Comparison of ENCODE assay signal across 9 mouse cellular contexts in genomic region chr7:83230496-83231325, GRCm38 (mm10).
DNase-seq lines count a peak whose midpoint lies in the region; ATAC-seq and TF ChIP-seq lines count a peak whose summit lies in the region.
"Had no signal": no experiment of that assay in that cellular context is flagged by ENCODE, and none has a peak within 500 bp of the region (broad histone marks: within the 10 kb centered on the region; RNA-seq: fewer than 3 reads in every experiment).

No protein-coding gene starts in this region.

- H3K36me3 ChIP-seq in lung, embryonic 14.5 days (ENCODE audit: insufficient read depth): no peaks in the 10 kb centered on the region
- no peaks in the 10 kb centered on the region for H3K36me3 ChIP-seq in midbrain, postnatal 0 days (ENCODE audit: insufficient read depth, low read length)
- H3K36me3 ChIP-seq: hindbrain, embryonic 10.5 days had no signal

- peaks cover 6% of the 10 kb centered on the region; the same call in 1 of the 2 replicates for H3K9me3 ChIP-seq in lung, embryonic 14.5 days (ENCODE audit: low read depth, low read length)
- H3K9me3 ChIP-seq in midbrain, postnatal 0 days (ENCODE audit: low read length): no peaks in the 10 kb centered on the region

- H3K4me2 ChIP-seq in lung, embryonic 14.5 days: no peak overlapping the region
- H3K4me2 ChIP-seq in midbrain, postnatal 0 days (ENCODE audit: low read depth, low read length, poor library complexity, severe bottlenecking): no peak overlapping the region

- no peak overlapping the region for H3K9ac ChIP-seq in lung, embryonic 14.5 days
- no peak overlapping the region for H3K9ac ChIP-seq in midbrain, postnatal 0 days (replicated peaks; ENCODE audit: low read length, poor library complexity, severe bottlenecking)

- TF ChIP-seq CTCF in lung, embryonic 14.5 days (IDR thresholded peaks at IDR 0.05; ENCODE audit: low read depth): no peak
- TF ChIP-seq CTCF in midbrain, postnatal 0 days (IDR thresholded peaks at IDR 0.05): no peak

- 36% methylated on average over 3 of the region's 3 CpGs for WGBS in lung, embryonic 14.5 days
- WGBS in midbrain, postnatal 0 days: 83% methylated on average over 3 of the region's 3 CpGs

- H3K27ac ChIP-seq in lung, embryonic 14.5 days (ENCODE audit: low read depth): peak overlapping the region; percentile 42
- no peak overlapping the region for H3K27ac ChIP-seq in midbrain, postnatal 0 days (ENCODE audit: low read depth, low read length)
- H3K27ac ChIP-seq: hindbrain, embryonic 10.5 days had no signal

- peak; percentile 41 for DNase-seq in adrenal gland, postnatal 10 days
- no peak for DNase-seq in adrenal gland, postnatal 4 days (ENCODE audit: low spot score in 2 of 2)
- peak; percentile 83 for DNase-seq in lung, embryonic 14.5 days
- no peak for DNase-seq in lung, postnatal 14 days
- peak; percentile 38 to 39 for DNase-seq in kidney, postnatal 25 days
- peak; percentile 54 to 79 for DNase-seq in lung, postnatal 4 days
- DNase-seq in midbrain, postnatal 0 days (ENCODE audit: low spot score): no peak
- DNase-seq in liver: no peak

- no peak overlapping the region for H3K4me3 ChIP-seq in lung, embryonic 14.5 days (ENCODE audit: low read depth, low read length)
- H3K4me3 ChIP-seq in midbrain, postnatal 0 days (ENCODE audit: low read depth, low read length): no peak overlapping the region
- H3K4me3 ChIP-seq: hindbrain, embryonic 10.5 days had no signal

- ATAC-seq in lung, embryonic 14.5 days (ENCODE audit: insufficient read depth): peak; percentile 79
- no peak for ATAC-seq in midbrain, postnatal 0 days (ENCODE audit: low FRiP score)

- H3K4me1 ChIP-seq in lung, embryonic 14.5 days (ENCODE audit: insufficient read depth): peaks cover 10% of the 10 kb centered on the region; the same call in 1 of the 2 replicates
- H3K4me1 ChIP-seq in midbrain, postnatal 0 days (ENCODE audit: insufficient read depth, low read length): no peaks in the 10 kb centered on the region
- H3K4me1 ChIP-seq: hindbrain, embryonic 10.5 days had no signal

- no peaks in the 10 kb centered on the region for H3K27me3 ChIP-seq in lung, embryonic 14.5 days (ENCODE audit: insufficient read depth, low read length)
- H3K27me3 ChIP-seq in midbrain, postnatal 0 days (ENCODE audit: insufficient read depth, low read length): no peaks in the 10 kb centered on the region

Comparison
In these comparisons a context has a peak if more than half of its experiments do, and no peak if none do; other contexts are left out.
1. DNase-seq: peak in adrenal gland, postnatal 10 days (single experiment), lung, embryonic 14.5 days (single experiment), kidney, postnatal 25 days (2 of 2) and lung, postnatal 4 days (2 of 2); none in adrenal gland, postnatal 4 days (0 of 2), lung, postnatal 14 days (single experiment), midbrain, postnatal 0 days (single experiment) and liver (single experiment).